Mouse (Mus musculus): ENCODE measurements around the gene Lce1i. TPM values are rescaled to one million over a fixed set of nuclear protein-coding genes. Genes with fewer than 3 reads are reported as not detected.
"Not testable (repeated sequence)": the region's sequence is repeated elsewhere in the genome, so short reads cannot be mapped to it uniquely, and the experiment has no call there.

Lce1i gene
- not detected for total RNA-seq (2021)
- long read RNA-seq, experiment 1 = 0 reads
- long read RNA-seq, experiment 2 = 0 reads

GRCm38 (mm10) chr3:92778799-92779198 is at the start of gene Lce1i:
Lce1i (minus strand) TSS chr3:92778899.
- no peak for DNase-seq (ENCODE audit: low spot score in 2 of 2)
- intact Hi-C loops (cut with DNase I) = no loop called here

DNA sequence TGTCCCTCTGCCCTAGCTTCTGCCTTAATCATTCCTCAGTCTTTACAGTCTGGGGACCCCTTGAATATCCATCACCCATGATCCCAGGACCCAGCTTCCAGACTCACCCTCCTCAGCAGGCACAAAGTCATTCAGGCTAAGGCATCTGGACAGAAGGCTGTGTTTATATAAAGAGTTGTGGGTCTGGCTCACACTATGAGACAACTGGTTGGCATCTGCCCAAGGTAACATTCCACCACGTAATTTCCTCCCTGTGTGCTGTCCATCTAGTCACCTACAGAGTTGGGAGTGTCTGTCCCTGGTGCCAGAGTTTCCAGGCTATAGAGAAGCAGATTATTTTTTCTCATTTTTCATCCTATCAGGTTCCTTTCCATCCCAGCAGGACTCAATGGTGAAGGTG is 48.4 kb upstream of the Lce1i start, which contains the start of gene Kprp:
Kprp (minus strand) TSS at position 140 of the 400 bp plus-strand sequence.
- intact Hi-C loops (cut with DNase I) = no loop called here

GRCm38 (mm10) chr3:92825808-92826207 is 47.1 kb upstream of the Lce1i start:
- DNase-seq (ENCODE audit: low spot score in 2 of 2) = peak; percentile 2 to 25
- intact Hi-C loops (cut with DNase I) = no loop called here

More for the DNA sequence above, 48.4 kb upstream of the Lce1i start, which contains the start of gene Kprp:
- no peak for DNase-seq (ENCODE audit: low spot score in 2 of 2)

- DNase-seq (ENCODE audit: low spot score in 2 of 2); intact Hi-C loops (cut with DNase I): not testable (repeated sequence)
Observed at GRCm38 (mm10) chr3:92816036-92816435, 37.3 kb upstream of the Lce1i start.

- DNase-seq (ENCODE audit: low spot score in 2 of 2) = no peak
- intact Hi-C loops (cut with DNase I) = no loop called here
Observed at GRCm38 (mm10) chr3:92815581-92815980, 36.9 kb upstream of the Lce1i start.

GRCm38 (mm10) chr3:92807791-92808190 is 29.1 kb upstream of the Lce1i start, which contains the start of gene Lce1k:
Lce1k (minus strand) TSS chr3:92807891.
- intact Hi-C loops (cut with DNase I) = no loop called here
- DNase-seq (ENCODE audit: low spot score in 2 of 2) = no peak

GRCm38 (mm10) chr3:92790414-92790813 is 11.7 kb upstream of the Lce1i start, which contains the start of gene Lce1j:
Lce1j (minus strand) TSS chr3:92790514.
- intact Hi-C loops (cut with DNase I) = no loop called here
- no peak for DNase-seq (ENCODE audit: low spot score in 2 of 2)

DNA sequence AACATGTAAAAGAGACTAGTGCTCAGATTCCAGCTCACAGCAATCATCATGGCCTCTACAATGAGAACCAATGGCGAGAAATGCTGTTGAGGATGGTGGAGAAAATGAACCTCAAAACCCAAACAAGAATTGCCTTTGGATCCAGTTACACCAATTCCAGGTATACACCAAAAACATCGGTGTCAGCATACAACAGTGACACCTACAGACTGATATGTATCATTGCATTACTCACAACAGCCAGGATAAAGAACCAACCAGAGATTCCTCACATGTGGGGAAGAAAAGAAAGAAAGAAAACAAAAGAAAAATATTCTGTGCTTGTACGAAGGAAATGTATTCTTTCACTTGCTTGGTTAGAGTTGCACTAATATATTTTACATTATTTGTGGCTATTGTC is 7.1 kb downstream of the Lce1i start:
- DNase-seq (ENCODE audit: low spot score in 2 of 2) = no peak
- intact Hi-C loops (cut with DNase I) = no loop called here

DNA sequence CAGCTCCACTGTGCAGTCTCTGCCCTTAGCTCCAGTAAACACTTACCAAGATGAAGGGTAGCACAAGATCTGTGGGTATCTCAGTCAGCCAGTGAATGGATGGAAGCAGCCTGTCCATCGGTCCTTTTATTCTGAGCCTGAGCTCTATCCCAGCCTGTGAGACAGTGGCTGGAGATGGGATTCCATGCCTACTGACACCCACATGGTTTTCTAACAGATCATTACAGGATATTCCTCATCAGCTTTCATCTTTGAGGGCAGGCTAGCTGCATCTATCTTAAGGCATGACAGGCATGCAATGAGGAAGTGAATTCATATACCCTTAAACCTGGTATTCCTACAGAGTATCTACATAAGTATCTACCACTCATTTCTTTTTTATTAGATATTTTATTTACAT is 13.7 kb downstream of the Lce1i start, which contains the start of gene Lce1h:
Lce1h (minus strand) TSS at position 101 of the 400 bp plus-strand sequence.
- intact Hi-C loops (cut with DNase I) = no loop called here
- no peak for DNase-seq (ENCODE audit: low spot score in 2 of 2)

DNA sequence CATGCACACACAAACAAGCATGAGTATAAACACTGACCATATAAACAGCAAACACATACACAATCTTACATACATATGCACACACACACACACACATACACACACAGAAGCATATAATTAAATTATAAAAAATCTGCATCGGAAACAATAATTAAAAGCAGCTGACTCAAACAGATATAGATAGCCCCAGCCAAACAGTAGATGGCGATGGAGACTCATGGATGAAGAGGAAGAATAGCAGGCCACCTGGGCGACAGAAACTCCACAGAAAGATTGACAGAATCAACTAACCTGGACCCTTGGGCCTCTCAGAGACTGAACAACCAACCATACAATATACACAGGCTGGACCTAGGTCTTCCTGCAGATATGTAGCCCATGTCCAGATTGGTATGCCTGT is 25.5 kb downstream of the Lce1i start:
- DNase-seq (ENCODE audit: low spot score in 2 of 2) = no peak
- intact Hi-C loops (cut with DNase I) = no loop called here

DNA sequence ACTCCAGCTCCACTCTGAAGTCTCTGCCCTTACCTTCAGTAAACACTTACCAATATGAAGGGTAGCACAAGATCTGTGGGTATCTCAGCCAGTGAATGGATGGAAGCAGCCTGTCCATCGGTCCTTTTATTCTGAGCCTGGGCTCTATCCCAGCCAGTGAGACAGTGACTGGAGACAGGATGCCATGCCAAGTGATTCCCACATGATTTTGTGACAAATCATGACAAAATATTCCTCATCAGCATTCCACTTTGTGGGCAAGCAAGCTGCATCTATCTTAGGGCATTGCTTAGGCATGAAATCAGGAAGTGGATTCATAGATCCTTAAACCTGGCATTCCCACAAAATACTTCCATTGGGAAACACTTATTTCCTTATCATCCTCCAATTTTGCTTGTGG is 26.5 kb downstream of the Lce1i start, which contains the start of gene Lce1g:
Lce1g (minus strand) TSS at position 101 of the 400 bp plus-strand sequence.
- intact Hi-C loops (cut with DNase I) = no loop called here
- DNase-seq (ENCODE audit: low spot score in 2 of 2) = no peak

GRCm38 (mm10) chr3:92738996-92739395 is 39.7 kb downstream of the Lce1i start, which contains the start of gene Gm38119:
Gm38119 (minus strand) TSS chr3:92739096.
- no peak for DNase-seq (ENCODE audit: low spot score in 2 of 2)
- intact Hi-C loops (cut with DNase I) = no loop called here

Other genes starting within 250 kb of the Lce1i start
- gene 2310046K23Rik, start 244.4 kb downstream of the Lce1i start, total RNA-seq (2021) = not detected
- not detected for gene Ivl, start 205.2 kb downstream of the Lce1i start, total RNA-seq (2021)
- gene Smcp, start 189.9 kb downstream of the Lce1i start, total RNA-seq (2021) = not detected
- not detected for gene 2210017I01Rik, start 171.4 kb downstream of the Lce1i start, total RNA-seq (2021)
- gene Lce6a, start 157.2 kb downstream of the Lce1i start, total RNA-seq (2021) = not detected
- not detected for gene Lce1a1, start 130.6 kb downstream of the Lce1i start, total RNA-seq (2021)
- not detected for gene Lce1b, start 122.0 kb downstream of the Lce1i start, total RNA-seq (2021)
- gene Lce1a2, start 108.6 kb downstream of the Lce1i start, total RNA-seq (2021) = not detected
- not detected for gene Lce1c, start 99.7 kb downstream of the Lce1i start, total RNA-seq (2021)
- not detected for gene Lce1d, start 91.7 kb downstream of the Lce1i start, total RNA-seq (2021)
- not detected for gene Lce1e, start 69.8 kb downstream of the Lce1i start, total RNA-seq (2021)
- gene Lce1f, start 58.5 kb downstream of the Lce1i start, total RNA-seq (2021) = not detected
- gene Gm38119, start 39.8 kb downstream of the Lce1i start, total RNA-seq (2021) = not detected
- gene Lce1g, start 26.6 kb downstream of the Lce1i start, total RNA-seq (2021) = not detected
- not detected for gene Lce1h, start 13.8 kb downstream of the Lce1i start, total RNA-seq (2021)
- gene Lce1j, start 11.6 kb upstream of the Lce1i start, total RNA-seq (2021) = not detected
- not detected for gene Lce1k, start 29.0 kb upstream of the Lce1i start, total RNA-seq (2021)
- gene Kprp, start 48.3 kb upstream of the Lce1i start, total RNA-seq (2021) = not detected
- gene Lce1l, start 72.4 kb upstream of the Lce1i start, total RNA-seq (2021) = not detected
- not detected for gene 2310050C09Rik, start 91.3 kb upstream of the Lce1i start, total RNA-seq (2021)
- not detected for gene Lce3a, start 147.3 kb upstream of the Lce1i start, total RNA-seq (2021)
- gene Lce3b, start 154.1 kb upstream of the Lce1i start, total RNA-seq (2021) = not detected
- not detected for gene Lce3c, start 165.6 kb upstream of the Lce1i start, total RNA-seq (2021)
- gene Lce3d, start 178.5 kb upstream of the Lce1i start, total RNA-seq (2021) = not detected
- not detected for gene Lce3e, start 188.2 kb upstream of the Lce1i start, total RNA-seq (2021)
- not detected for gene Lce3f, start 213.3 kb upstream of the Lce1i start, total RNA-seq (2021)
- not detected for gene Crct1, start 236.8 kb upstream of the Lce1i start, total RNA-seq (2021)
- gene Lce1m, start 240.2 kb upstream of the Lce1i start, total RNA-seq (2021) = not detected

All from left cerebral cortex, postnatal 14 days (tissue).